Mouse (Mus musculus): ENCODE results near the gene Spata5.
"Not testable (repeated sequence)": the region's sequence is repeated elsewhere in the genome, so short reads cannot be mapped to it uniquely, and the experiment has no call there.

The Spata5 gene

GRCm38 (mm10) chr3:37595721-37596120, 176.0 kb downstream of the Spata5 start:
- DNase-seq (ENCODE audit: low read depth, low spot score), result no peak
- Histone ChIP-seq H3K36me3 (ENCODE audit: control insufficient read depth, insufficient read depth, low read length, poor library complexity, severe bottlenecking) (no peaks in the 10 kb centered on the region), H3K27me3 (ENCODE audit: control insufficient read depth, insufficient read depth, low read length, poor library complexity, severe bottlenecking) (no peaks in the 10 kb centered on the region)

- no peaks in the 10 kb centered on the region for H3K27me3 ChIP-seq (ENCODE audit: control insufficient read depth, insufficient read depth, low read length, poor library complexity, severe bottlenecking)
- no peak for DNase-seq (ENCODE audit: low read depth, low spot score)
Measured at GRCm38 (mm10) chr3:37596519-37596918, 176.8 kb downstream of the Spata5 start.

GRCm38 (mm10) chr3:37597200-37597599, 177.5 kb downstream of the Spata5 start:
- H3K27me3 ChIP-seq (ENCODE audit: control insufficient read depth, insufficient read depth, low read length, poor library complexity, severe bottlenecking), result no peaks in the 10 kb centered on the region
- DNase-seq (ENCODE audit: low read depth, low spot score), result no peak
- no peaks in the 10 kb centered on the region for H3K36me3 ChIP-seq (ENCODE audit: control insufficient read depth, insufficient read depth, low read length, poor library complexity, severe bottlenecking)

More at GRCm38 (mm10) chr3:37596519-37596918, 176.8 kb downstream of the Spata5 start:
- no peaks in the 10 kb centered on the region for H3K36me3 ChIP-seq (ENCODE audit: control insufficient read depth, insufficient read depth, low read length, poor library complexity, severe bottlenecking)

- DNase-seq (ENCODE audit: low read depth, low spot score); H3K36me3 ChIP-seq (ENCODE audit: control insufficient read depth, insufficient read depth, low read length, poor library complexity, severe bottlenecking); H3K27me3 ChIP-seq (ENCODE audit: control insufficient read depth, insufficient read depth, low read length, poor library complexity, severe bottlenecking): not testable (repeated sequence)
Measured at GRCm38 (mm10) chr3:37599641-37600040, 179.9 kb downstream of the Spata5 start.

GRCm38 (mm10) chr3:37602356-37602755, 182.7 kb downstream of the Spata5 start:
- H3K27me3 ChIP-seq (ENCODE audit: control insufficient read depth, insufficient read depth, low read length, poor library complexity, severe bottlenecking), result no peaks in the 10 kb centered on the region
- H3K36me3 ChIP-seq (ENCODE audit: control insufficient read depth, insufficient read depth, low read length, poor library complexity, severe bottlenecking), result no peaks in the 10 kb centered on the region
- DNase-seq (ENCODE audit: low read depth, low spot score), result no peak

- H3K36me3 ChIP-seq (ENCODE audit: control insufficient read depth, insufficient read depth, low read length, poor library complexity, severe bottlenecking), result no peaks in the 10 kb centered on the region
- no peak for DNase-seq (ENCODE audit: low read depth, low spot score)
- H3K27me3 ChIP-seq (ENCODE audit: control insufficient read depth, insufficient read depth, low read length, poor library complexity, severe bottlenecking), result no peaks in the 10 kb centered on the region
Measured at GRCm38 (mm10) chr3:37602890-37603289, 183.2 kb downstream of the Spata5 start.

- no peaks in the 10 kb centered on the region for H3K27me3 ChIP-seq (ENCODE audit: control insufficient read depth, insufficient read depth, low read length, poor library complexity, severe bottlenecking)
- no peaks in the 10 kb centered on the region for H3K36me3 ChIP-seq (ENCODE audit: control insufficient read depth, insufficient read depth, low read length, poor library complexity, severe bottlenecking)
- no peak for DNase-seq (ENCODE audit: low read depth, low spot score)
Measured at GRCm38 (mm10) chr3:37603541-37603940, 183.8 kb downstream of the Spata5 start.

GRCm38 (mm10) chr3:37604976-37605875, 185.5 kb downstream of the Spata5 start:
- Histone ChIP-seq H3K36me3 (ENCODE audit: control insufficient read depth, insufficient read depth, low read length, poor library complexity, severe bottlenecking) (no peaks in the 10 kb centered on the region), H3K27me3 (ENCODE audit: control insufficient read depth, insufficient read depth, low read length, poor library complexity, severe bottlenecking) (no peaks in the 10 kb centered on the region)
- no peak for DNase-seq (ENCODE audit: low read depth, low spot score)

GRCm38 (mm10) chr3:37605876-37606238, 186.2 kb downstream of the Spata5 start:
- no peaks in the 10 kb centered on the region for H3K36me3 ChIP-seq (ENCODE audit: control insufficient read depth, insufficient read depth, low read length, poor library complexity, severe bottlenecking)
- DNase-seq (ENCODE audit: low read depth, low spot score), result peak; percentile 31
- no peaks in the 10 kb centered on the region for H3K27me3 ChIP-seq (ENCODE audit: control insufficient read depth, insufficient read depth, low read length, poor library complexity, severe bottlenecking)

- H3K27me3 ChIP-seq (ENCODE audit: control insufficient read depth, insufficient read depth, low read length, poor library complexity, severe bottlenecking), result no peaks in the 10 kb centered on the region
- peak; percentile 31 for DNase-seq (ENCODE audit: low read depth, low spot score)
- H3K36me3 ChIP-seq (ENCODE audit: control insufficient read depth, insufficient read depth, low read length, poor library complexity, severe bottlenecking), result no peaks in the 10 kb centered on the region
Measured at GRCm38 (mm10) chr3:37608926-37609325, 189.2 kb downstream of the Spata5 start.

- no peaks in the 10 kb centered on the region for H3K36me3 ChIP-seq (ENCODE audit: control insufficient read depth, insufficient read depth, low read length, poor library complexity, severe bottlenecking)
- DNase-seq (ENCODE audit: low read depth, low spot score), result no peak
- no peaks in the 10 kb centered on the region for H3K27me3 ChIP-seq (ENCODE audit: control insufficient read depth, insufficient read depth, low read length, poor library complexity, severe bottlenecking)
Measured at GRCm38 (mm10) chr3:37610670-37611069, 191.0 kb downstream of the Spata5 start.

GRCm38 (mm10) chr3:37613722-37614121, 194.0 kb downstream of the Spata5 start:
- peak; percentile 25 for DNase-seq (ENCODE audit: low read depth, low spot score)
- Histone ChIP-seq H3K36me3 (ENCODE audit: control insufficient read depth, insufficient read depth, low read length, poor library complexity, severe bottlenecking) (no peaks in the 10 kb centered on the region), H3K27me3 (ENCODE audit: control insufficient read depth, insufficient read depth, low read length, poor library complexity, severe bottlenecking) (no peaks in the 10 kb centered on the region)

GRCm38 (mm10) chr3:37614878-37615650, 195.4 kb downstream of the Spata5 start:
- Histone ChIP-seq H3K36me3 (ENCODE audit: control insufficient read depth, insufficient read depth, low read length, poor library complexity, severe bottlenecking) (no peaks in the 10 kb centered on the region), H3K27me3 (ENCODE audit: control insufficient read depth, insufficient read depth, low read length, poor library complexity, severe bottlenecking) (no peaks in the 10 kb centered on the region)
- no peak for DNase-seq (ENCODE audit: low read depth, low spot score)

GRCm38 (mm10) chr3:37616586-37617547, 197.2 kb downstream of the Spata5 start:
- DNase-seq (ENCODE audit: low read depth, low spot score), result peak; percentile 20
- no peaks in the 10 kb centered on the region for H3K27me3 ChIP-seq (ENCODE audit: control insufficient read depth, insufficient read depth, low read length, poor library complexity, severe bottlenecking)
- no peaks in the 10 kb centered on the region for H3K36me3 ChIP-seq (ENCODE audit: control insufficient read depth, insufficient read depth, low read length, poor library complexity, severe bottlenecking)
